8 mouse cellular contexts compared by ENCODE assay signal in the genomic region with DNA sequence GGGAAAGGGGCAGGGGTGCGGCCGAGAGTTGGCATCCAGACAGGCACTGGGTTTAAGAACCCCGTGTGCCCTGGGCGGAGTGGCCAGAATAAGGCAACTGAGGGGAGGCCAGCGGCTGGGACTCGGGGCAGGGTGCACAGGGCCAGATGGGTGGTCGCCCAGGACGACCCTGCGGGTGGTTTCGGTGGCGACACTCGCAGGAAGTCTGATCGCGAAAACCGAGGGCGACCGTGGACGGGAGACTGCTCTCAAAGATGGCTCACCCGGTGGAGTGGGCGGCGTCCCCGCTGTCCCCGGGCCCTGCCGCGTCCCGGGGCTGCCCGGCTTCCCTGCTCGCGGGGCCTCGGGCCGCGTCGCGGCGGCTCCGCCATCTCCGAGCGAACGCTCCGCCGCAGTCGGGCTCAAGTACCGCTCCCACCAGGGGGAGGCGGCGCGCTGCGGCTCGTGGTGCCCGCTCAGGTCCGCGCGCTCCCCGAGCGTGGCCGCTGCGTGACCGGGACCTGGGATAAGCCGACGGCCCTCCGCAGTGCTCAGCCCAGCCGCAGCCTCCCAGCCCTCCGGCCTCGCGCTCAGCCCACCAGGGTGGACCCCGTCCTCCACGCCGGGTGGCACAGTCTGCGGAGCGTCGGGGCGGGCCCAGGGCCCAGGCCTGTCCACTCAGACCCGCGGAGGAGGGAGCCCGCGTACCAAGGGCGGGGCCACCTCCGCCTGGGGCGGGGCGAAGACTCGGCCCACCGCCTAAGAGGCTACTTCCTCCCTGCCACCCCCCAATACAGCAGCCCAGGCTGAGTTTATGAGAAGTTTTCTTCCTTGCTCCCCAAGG. TPM values are rescaled to one million over a fixed set of nuclear protein-coding genes. Genes with fewer than 3 reads are reported as not detected.
DNase-seq lines count a peak whose midpoint lies in the region; ATAC-seq and TF ChIP-seq lines count a peak whose summit lies in the region.

Gene Ndst2, minus strand, starts transcription at position 611 of the 823 bp plus-strand sequence.

- ATAC-seq in frontal cortex, adult (ENCODE audit: low TSS enrichment), result peak; percentile 82
- peak; percentile 98 for ATAC-seq in lung, postnatal 0 days

- H3K27ac ChIP-seq in hindbrain, embryonic 10.5 days, result peak within 1 kb of the TSS; percentile 99
- H3K27ac ChIP-seq in lung, postnatal 0 days (ENCODE audit: low read length), result peak within 1 kb of the TSS; percentile 95

- WGBS in hindbrain, embryonic 10.5 days, result under 1% methylated on average over 81 of the region's 81 CpGs
- under 1% methylated on average over 57 of the region's 81 CpGs for WGBS in lung, postnatal 0 days

- H3K4me1 ChIP-seq in hindbrain, embryonic 10.5 days (replicated peaks), result peaks cover 27% of the 10 kb centered on the region
- H3K4me1 ChIP-seq in lung, postnatal 0 days (ENCODE audit: insufficient read depth, low read depth, low read length), result peaks cover 6% of the 10 kb centered on the region; the same call in 1 of the 2 replicates

- no peaks in the 10 kb centered on the region for H3K9me3 ChIP-seq in hindbrain, embryonic 10.5 days
- H3K9me3 ChIP-seq in lung, postnatal 0 days (ENCODE audit: low read length), result no peaks in the 10 kb centered on the region

- peak; percentile 67 for DNase-seq in MEL-GATA-1-ER (ENCODE audit: extremely low read depth, low read depth)
- peak; percentile 88 for DNase-seq in cerebellum, adult 9-10 months
- DNase-seq in hindbrain, embryonic 10.5 days (ENCODE audit: low spot score), result peak; percentile 89
- DNase-seq in layer of hippocampus, adult 9-11 months, result peak; percentile 85
- peak; percentile 96 for DNase-seq in lung, postnatal 0 days (ENCODE audit: low spot score)
- peak; percentile 86 for DNase-seq in ovary, postnatal 14 days (ENCODE audit: low spot score)
- peak; percentile 83 for DNase-seq in thymus, postnatal 14 days

- peak within 1 kb of the TSS; percentile 92 for H3K9ac ChIP-seq in lung, postnatal 0 days (replicated peaks; ENCODE audit: low read depth)

- peak within 1 kb of the TSS; percentile 94 for H3K4me2 ChIP-seq in lung, postnatal 0 days (replicated peaks; ENCODE audit: low read depth, low read length)

- H3K27me3 ChIP-seq in hindbrain, embryonic 10.5 days (ENCODE audit: insufficient read depth, poor library complexity, severe bottlenecking), result no peaks in the 10 kb centered on the region
- H3K27me3 ChIP-seq in lung, postnatal 0 days (replicated peaks; ENCODE audit: insufficient read depth, low read length), result no peaks in the 10 kb centered on the region

- TF ChIP-seq EP300 in lung, postnatal 0 days (IDR thresholded peaks at IDR 0.05), result no peak

- H3K4me3 ChIP-seq in hindbrain, embryonic 10.5 days, result peak within 1 kb of the TSS; percentile 93
- peak within 1 kb of the TSS; percentile 82 for H3K4me3 ChIP-seq in lung, postnatal 0 days (ENCODE audit: low read depth, low read length)

- peaks cover 75% of the 10 kb centered on the region for H3K36me3 ChIP-seq in hindbrain, embryonic 10.5 days
- 0 out of 2 replicates have a peak, but pooled peaks cover 11% of the 10 kb centered on the region for H3K36me3 ChIP-seq in lung, postnatal 0 days (ENCODE audit: insufficient read depth, low read length)

- peak; percentile 61 for TF ChIP-seq CTCF in lung, postnatal 0 days (IDR thresholded peaks at IDR 0.05)

RNA-seq across cellular contexts. Expression of gene Ndst2, which starts in this region (rescaled TPM):
- 23.3 and 28.3 TPM in 2 replicates for polyA plus RNA-seq in hindbrain, embryonic 10.5 days (2016; fragmentation: Nextera tagmentation; extraction: Ambion mirVana)
- polyA plus RNA-seq in lung, postnatal 0 days (2015; fragmentation: Nextera tagmentation; extraction: Ambion mirVana), result 12.9 and 15.6 TPM in 2 replicates

Comparison
In these comparisons a context has a peak if more than half of its experiments do, and no peak if none do; other contexts are left out.
1. Peak in every context shown above with its lines: DNase-seq, ATAC-seq, H3K4me3 ChIP-seq and H3K27ac ChIP-seq.